Mouse (Mus musculus) heart, adult 9 months (tissue): Measurements from ENCODE around the gene Ell.
A peak's percentile ranks its signal among the peaks of the same experiment; 100 is the strongest.

Experiments
- DNase-seq, 2 experiments: peaks; one replicate each; pipeline ENCODE4 v3.0.0; 2022; ENCODE audit warnings: low spot score in 2 of 2

The Ell gene

GRCm38 (mm10) chr8:70539077-70539813, at the start of gene Ell:
TSS of gene Ell (plus strand) at chr8:70539457.
- peak; percentile 99 to 100 for DNase-seq

GRCm38 (mm10) chr8:70489576-70489975, 49.7 kb upstream of the Ell start:
- no peak for DNase-seq

- no peak for DNase-seq
Observed at GRCm38 (mm10) chr8:70490061-70490879, 49.0 kb upstream of the Ell start.

GRCm38 (mm10) chr8:70490880-70491495, 48.3 kb upstream of the Ell start:
- DNase-seq, result no peak

- DNase-seq, result no peak
Observed at GRCm38 (mm10) chr8:70492664-70493640, 46.3 kb upstream of the Ell start, which contains the start of gene Crlf1. TSS of gene Crlf1 (plus strand) at chr8:70493158.

GRCm38 (mm10) chr8:70493692-70494415, 45.4 kb upstream of the Ell start:
- DNase-seq, result no peak

- no peak for DNase-seq
Observed at GRCm38 (mm10) chr8:70494416-70494945, 44.8 kb upstream of the Ell start.

- DNase-seq, result no peak
Observed at GRCm38 (mm10) chr8:70495001-70495770, 44.1 kb upstream of the Ell start.

- DNase-seq, result no peak
Observed at GRCm38 (mm10) chr8:70495771-70496062, 43.5 kb upstream of the Ell start.

GRCm38 (mm10) chr8:70500386-70501301, 38.6 kb upstream of the Ell start:
- DNase-seq, result no peak

GRCm38 (mm10) chr8:70501820-70502529, 37.3 kb upstream of the Ell start:
- DNase-seq, result no peak

GRCm38 (mm10) chr8:70502540-70502939, 36.7 kb upstream of the Ell start:
- no peak for DNase-seq

- DNase-seq, result peak in 1 of 2 experiments; percentile 61
Observed at GRCm38 (mm10) chr8:70503062-70503750, 36.1 kb upstream of the Ell start.

GRCm38 (mm10) chr8:70504291-70504716, 35.0 kb upstream of the Ell start:
- DNase-seq, result peak; percentile 59 to 71

- DNase-seq, result peak; percentile 63 to 79
Observed at GRCm38 (mm10) chr8:70504851-70505250, 34.4 kb upstream of the Ell start.

GRCm38 (mm10) chr8:70505698-70506327, 33.4 kb upstream of the Ell start:
- DNase-seq, result no peak
